Mouse (Mus musculus) urinary bladder, postnatal 4 days (tissue): ENCODE data around the gene Golt1b.
A peak's percentile ranks its signal among the peaks of the same experiment; 100 is the strongest.

Source experiments
- DNase-seq, 2 experiments: peaks; one replicate each; pipeline ENCODE4 v3.0.0; 2021 to 2022; ENCODE audit warnings: low spot score in 2 of 2

The Golt1b gene

DNA sequence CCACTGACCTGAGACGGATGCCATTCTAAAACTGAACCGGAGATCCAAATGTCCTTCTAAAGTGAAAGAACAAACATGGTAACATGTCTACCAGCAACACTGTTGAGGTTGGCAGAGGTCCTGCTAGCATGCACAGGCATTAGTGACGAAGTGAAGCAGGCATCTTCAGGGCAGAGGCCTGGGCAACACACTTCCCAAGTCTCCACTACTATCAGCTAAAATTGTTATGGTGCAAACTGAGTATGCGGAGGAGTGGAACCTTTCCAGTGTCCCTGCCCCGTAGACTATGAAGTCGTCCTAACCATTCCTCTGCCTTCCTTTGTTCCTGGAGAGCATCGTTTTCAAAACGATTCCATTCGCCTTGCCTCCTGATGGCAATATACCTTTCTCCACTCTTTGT is 2.5 kb upstream of the Golt1b start:
- no peak for DNase-seq

DNA sequence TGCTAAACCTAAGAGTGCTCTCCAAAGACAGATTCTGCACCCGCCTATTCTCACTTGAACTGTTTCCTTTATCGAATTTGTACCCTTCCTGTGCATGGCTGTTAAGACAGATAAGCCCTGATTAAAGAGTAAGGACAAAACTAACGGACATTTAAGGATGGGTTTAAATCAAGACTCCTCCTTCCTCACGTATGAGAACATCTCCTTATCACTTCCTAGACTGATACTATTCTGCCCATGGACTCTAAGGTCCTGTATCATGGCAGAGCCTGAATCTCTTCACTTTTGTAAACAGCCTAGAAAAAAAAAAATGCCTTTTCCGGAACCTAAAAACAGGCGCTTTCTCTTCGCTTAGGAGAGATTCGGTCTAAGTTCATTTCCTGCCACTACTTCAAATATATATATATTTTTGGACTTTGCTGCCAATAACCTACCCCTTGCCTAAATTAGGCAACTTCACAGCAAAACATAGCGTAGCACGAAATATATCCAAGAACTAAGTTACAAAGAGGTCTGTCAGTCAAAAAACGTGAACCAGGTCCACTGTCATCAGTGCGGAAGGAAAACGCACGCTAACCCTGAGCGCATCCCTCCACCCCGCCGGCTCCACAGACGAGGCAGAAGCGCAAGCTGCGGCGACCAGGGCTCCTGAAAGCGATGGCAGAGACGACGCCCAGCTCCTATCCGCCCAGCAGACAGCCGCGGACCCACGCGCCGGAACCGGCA is 573 bp upstream of the Golt1b start:
- no peak for DNase-seq

DNA sequence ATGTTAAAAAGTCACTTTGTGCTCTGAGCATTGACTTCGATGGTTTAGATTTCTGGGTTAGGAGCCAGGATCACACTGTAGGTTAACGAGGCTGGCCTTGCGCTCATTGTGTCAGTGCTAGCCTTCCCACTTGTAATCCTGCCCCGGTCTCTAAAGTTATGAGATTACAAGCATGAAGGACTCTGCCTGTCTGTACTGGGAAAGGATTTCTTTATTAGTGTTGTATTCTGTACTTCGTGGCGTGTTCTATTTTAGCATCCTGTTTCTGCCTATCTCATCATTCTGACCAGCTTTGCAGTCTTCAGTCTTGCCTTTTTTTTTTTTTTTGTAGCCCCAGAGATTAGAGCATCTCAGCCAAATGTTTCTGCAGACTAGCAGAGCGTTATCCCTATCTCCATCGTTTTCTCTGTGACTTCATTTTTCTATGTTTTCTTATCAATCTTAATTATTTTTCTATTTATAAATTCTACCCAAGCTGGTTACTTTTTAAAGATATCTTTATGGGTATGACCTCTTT is 792 bp downstream of the Golt1b start:
- DNase-seq = no peak

DNA sequence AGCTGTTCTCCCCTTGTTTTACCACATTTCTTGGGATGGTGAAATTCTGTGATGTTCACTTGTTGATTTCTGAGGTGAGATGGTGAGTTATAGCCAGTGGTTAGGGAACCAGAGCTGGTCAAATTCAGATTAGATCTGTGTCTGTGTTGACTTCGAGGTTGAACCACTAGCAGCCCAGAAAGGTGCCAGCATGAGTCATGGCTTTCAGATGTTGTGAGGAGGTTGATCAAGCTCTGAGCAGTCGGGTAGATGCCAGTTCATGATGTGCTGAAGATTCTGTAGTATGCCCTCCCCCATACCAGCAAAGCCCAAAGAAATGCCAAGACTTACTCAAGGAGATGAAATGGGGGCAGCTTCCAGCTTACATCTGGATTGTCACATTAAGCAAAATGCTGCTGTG is 2.1 kb downstream of the Golt1b start:
- no peak for DNase-seq

DNA sequence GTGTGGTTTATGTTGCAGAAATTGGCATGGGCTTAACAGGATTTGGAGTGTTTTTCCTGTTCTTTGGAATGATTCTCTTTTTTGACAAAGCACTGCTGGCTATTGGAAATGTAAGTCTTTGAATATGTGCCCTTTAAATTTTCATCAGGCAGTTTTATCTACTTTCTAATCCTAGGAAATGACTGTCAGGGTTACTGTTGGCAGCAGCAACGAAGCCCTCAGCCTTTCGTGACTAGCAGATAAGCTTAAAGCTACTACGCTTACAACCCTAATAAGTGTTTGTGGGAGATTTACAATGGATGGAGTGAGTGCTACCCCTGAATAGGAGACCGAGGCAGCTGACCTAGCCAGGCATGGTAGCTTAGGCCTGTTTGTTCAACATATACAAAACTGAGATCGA is 5.3 kb downstream of the Golt1b start:
- no peak for DNase-seq

DNA sequence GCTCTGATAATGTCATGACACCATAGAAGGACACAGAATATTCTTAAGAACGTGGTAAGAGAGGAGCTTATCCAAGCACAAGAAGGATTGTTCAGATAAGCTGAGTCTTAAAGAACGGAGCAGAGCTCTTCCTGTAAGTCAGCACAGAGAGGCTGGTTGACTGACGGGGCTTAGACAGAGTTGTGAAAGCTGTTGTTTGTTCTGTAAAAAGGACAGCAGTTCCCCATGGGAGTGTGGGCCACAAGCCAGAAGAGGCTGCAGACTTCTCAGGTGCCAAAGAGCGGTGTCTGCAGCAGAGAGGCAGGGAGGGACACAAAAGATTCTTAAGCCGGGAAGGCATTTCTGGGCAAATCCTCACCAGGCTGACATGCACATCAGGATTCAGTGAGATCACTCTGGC is 7.6 kb downstream of the Golt1b start:
- DNase-seq = peak in 1 of 2 experiments; percentile 57

DNA sequence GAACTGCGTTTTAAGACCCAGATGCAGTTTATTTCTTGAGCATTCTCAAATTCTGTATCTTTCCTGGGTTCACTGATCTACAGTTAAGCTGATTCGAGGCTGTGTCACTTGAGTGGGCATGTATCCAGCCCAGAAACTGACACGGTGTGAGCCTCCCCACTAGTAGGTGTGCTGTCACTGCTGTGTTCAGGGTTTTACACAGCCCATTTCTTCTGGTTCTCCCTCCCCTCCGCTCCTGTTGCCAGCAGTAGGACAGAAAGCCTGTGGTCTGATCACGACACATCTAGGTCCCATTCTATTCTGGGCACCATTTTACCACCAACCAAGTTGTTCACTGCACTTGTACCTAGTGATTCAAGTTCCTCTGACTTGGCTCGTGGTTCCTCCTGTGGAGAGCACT is 8.7 kb downstream of the Golt1b start:
- peak in 1 of 2 experiments; percentile 17 for DNase-seq

DNA sequence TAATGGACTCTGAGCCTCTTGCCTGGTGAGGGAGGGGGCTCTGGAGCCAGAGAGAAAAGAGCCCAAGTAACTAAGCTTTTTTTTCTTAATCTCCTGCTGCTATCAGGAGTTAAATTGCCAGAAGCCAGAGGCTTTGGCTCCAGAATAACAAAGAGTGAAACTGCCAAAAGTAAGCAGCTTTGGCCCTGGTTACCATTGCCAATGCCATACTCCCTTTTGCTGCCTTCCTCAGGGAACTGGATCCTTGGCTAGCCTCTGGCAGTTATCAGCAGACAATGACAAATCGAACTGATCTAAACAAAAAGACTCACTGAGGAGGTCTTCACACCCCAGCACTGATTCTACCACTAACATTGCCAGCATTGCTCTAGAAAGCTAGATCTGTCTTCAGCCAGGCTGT is 24.1 kb downstream of the Golt1b start:
- DNase-seq = no peak

DNA sequence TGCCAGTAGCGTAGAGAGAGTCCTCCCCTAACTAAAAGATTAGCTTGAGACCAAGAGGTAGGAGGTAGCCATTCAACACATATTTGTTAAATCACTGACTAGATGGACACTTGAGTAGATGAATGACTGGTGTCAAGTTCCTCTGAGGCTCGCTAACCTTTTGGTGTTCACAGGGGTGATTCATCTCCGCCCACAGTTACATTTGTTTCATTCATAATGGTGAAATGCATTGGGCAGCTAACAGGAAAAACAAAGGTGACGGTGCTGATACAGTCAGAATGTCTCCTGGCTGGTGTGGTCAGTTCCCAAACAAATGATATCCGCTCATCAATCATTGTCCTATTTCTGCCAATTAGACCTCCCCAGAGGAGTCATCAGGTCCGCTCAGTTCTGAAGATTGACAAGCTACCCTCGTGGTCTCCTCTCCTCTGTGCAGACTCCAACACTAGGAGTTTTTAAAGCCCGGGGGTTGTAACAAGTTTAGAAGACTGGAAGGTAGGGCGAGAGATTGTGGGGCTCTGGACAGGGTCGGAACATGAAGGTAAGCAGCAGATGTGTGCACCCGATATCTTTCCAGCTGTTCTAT is 26.0 kb downstream of the Golt1b start, which contains the start of gene Spx:
Gene Spx (plus strand): TSS at position 536 of the 586 bp plus-strand sequence.
- DNase-seq = no peak

DNA sequence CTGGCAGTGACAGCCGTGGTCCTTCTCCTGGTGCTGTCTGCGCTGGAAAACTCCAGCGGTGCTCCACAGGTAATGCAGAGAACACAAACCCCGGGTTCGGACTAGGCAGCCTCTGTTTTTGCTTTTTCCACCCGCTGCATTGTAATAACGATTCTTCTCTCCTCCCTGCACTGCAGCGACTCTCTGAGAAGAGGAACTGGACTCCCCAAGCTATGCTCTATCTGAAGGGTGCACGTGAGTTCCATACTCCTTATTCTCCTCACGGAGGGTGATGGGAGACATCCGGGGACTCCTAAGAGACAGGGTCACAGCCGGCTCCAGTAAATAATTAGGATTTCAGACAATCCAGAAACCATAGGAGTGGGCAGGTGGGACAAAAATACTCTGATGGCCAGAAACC is 26.8 kb downstream of the Golt1b start:
- no peak for DNase-seq

DNA sequence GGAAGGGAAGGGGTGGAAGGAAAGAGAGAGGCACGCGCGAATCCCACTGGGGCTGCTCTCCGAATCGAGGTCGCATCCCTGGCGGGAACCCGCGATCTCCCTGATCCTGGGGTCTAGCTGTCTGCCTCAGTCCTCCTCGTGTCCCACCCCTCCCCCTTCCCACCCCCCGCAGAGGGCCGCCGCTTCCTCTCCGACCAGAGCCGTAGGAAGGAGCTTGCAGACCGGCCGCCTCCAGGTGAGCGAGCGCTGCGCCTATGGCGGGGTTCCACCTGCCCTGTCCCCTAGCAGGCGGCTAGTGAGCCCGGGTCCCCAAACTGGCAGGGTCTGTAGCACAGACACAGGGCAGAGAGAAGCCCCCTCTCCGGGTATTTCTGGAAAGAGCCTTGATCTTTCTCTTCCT is 27.6 kb downstream of the Golt1b start:
- no peak for DNase-seq

DNA sequence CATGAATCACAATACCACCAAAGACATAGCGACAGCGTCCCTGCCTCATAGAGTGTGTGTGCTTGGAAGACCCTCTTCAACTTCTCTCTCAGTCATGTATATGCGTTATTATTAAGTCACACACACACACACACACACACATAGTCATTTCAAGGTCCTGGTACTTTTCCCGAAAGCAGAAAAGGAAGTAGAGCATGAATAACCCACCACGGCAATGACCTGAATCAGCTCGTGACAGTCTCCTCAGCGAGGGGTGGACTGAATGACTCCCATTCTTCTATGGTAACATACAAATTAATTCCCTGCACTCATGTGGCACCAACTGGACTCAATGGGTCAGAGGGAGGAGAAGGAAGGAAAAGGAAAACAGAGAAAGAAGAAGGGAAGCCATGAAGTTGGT is 38.0 kb downstream of the Golt1b start:
- no peak for DNase-seq

DNA sequence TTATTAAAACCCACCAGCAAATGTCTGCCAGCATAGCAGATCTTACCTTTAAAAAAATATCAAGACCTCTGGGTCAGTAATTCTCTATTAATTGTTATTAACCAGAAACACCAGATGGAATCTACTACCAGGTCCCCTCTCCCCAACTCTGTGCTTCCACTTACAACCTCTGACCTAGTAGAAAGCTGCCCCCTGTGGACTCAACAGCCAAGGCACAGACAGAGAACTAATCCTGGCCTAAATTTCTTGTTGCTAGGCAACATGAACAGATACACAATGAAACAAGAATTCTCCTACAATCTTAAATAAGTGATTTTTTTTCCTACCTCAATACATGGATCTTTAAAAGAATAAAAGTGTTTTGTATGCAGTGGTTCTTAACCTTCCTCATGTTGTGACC is 42.1 kb downstream of the Golt1b start:
- DNase-seq = no peak

DNA sequence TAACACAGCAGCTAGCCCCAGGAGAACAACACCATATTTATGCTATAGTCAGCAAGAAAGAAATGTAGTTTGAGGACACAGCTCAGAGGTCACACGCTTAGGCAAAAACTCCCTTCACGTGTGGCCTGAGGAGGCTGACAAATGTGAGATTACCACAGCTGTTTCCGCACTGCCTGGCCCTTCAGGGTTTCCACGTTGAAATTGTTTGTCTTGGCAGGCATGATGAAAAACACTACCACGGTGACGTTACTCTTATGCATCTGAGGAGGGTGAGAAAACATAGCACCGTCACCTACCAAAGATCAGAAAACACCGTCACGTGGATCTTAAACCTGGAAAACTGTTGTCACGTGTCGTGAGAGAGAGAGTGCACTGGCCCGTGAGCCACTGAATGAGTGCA is 64.4 kb downstream of the Golt1b start:
- DNase-seq = no peak

DNA sequence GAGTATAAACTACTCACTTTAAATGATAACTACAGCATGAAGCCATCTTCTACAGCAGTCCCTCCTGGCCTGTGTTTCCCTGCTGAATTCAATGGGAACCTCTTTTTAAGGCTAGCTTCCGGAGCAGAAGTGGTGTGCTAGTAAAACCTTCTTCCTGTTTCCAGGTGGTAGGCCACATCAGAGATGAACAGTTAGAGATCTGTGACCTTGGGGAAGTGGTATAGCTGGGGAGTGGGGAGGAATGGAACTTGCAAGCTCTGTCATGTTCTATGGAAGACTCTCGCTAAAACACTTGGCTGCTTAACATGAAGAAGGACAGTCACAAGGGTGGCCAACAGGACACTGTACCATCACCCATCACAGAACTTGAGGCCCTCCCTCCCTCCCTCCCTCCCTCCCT is 66.3 kb downstream of the Golt1b start:
- no peak for DNase-seq
